Mouse (Mus musculus) ES-E14 (cell line): ENCODE results near the gene Abcc2. TPM values are rescaled to one million over a fixed set of nuclear protein-coding genes. Genes with fewer than 3 reads are reported as not detected.
A peak's percentile ranks its signal among the peaks of the same experiment; 100 is the strongest.

Experiments used
- DNase-seq: peaks from one replicate; pipeline ENCODE4 v3.0.0-alpha.2; 2013; ENCODE audit warnings: low read depth, low spot score
- H3K27ac ChIP-seq: 2 replicates; pipeline ENCODE4 v1.5.1; 2012; ENCODE audit warnings: low read depth, mild to moderate bottlenecking, low read length, moderate library complexity, mixed read lengths; ENCODE audit not compliant: poor library complexity, insufficient read depth, severe bottlenecking
- H3K36me3 ChIP-seq: 2 replicates; pipeline ENCODE4 v1.6.1; 2012; ENCODE audit warnings: mild to moderate bottlenecking, low read length, moderate library complexity, mixed read lengths; ENCODE audit not compliant: control insufficient read depth, poor library complexity, insufficient read depth, severe bottlenecking
- H3K4me1 ChIP-seq, 2 experiments: fragments of 150-350 bp in 1 of 2; sonication (generic) in 1 of 2; 2 replicates each; pipeline ENCODE4 v1.6.1; 2012; ENCODE audit warnings: low read length in 2 of 2, mild to moderate bottlenecking in 1 of 2, mixed read lengths in 1 of 2; ENCODE audit not compliant: control insufficient read depth in 2 of 2, insufficient read depth in 2 of 2, poor library complexity in 1 of 2
- H3K4me3 ChIP-seq, 2 experiments: fragments of 150-350 bp in 1 of 2; sonication (generic) in 1 of 2; 2 replicates each; pipeline ENCODE4 v1.5.1; 2012; ENCODE audit warnings: low read length in 2 of 2, low read depth in 1 of 2, mild to moderate bottlenecking in 1 of 2, mixed read lengths in 1 of 2; ENCODE audit not compliant: insufficient read depth in 1 of 2, poor library complexity in 1 of 2, severe bottlenecking in 1 of 2
- H3K9ac ChIP-seq: 2 replicates; pipeline ENCODE4 v1.6.1; 2012; ENCODE audit warnings: low read depth, mild to moderate bottlenecking, low read length, mixed read lengths; ENCODE audit not compliant: poor library complexity, insufficient read depth, severe bottlenecking
- H3K9me3 ChIP-seq: fragments of 150-350 bp; sonication (generic); 2 replicates; pipeline ENCODE4 v1.6.1; 2012; ENCODE audit warnings: low read depth, mild to moderate bottlenecking, low read length; ENCODE audit not compliant: control insufficient read depth, insufficient read depth
- CHD2 ChIP-seq: IDR thresholded peaks from 2 replicates; pipeline ENCODE4 v1.6.1; 2014; ENCODE audit warnings: mild to moderate bottlenecking, low read depth, low read length, inconsistent platforms
- HCFC1 ChIP-seq: IDR thresholded peaks from 2 replicates; pipeline ENCODE4 v1.6.1; 2012; ENCODE audit warnings: low read length, inconsistent platforms, borderline replicate concordance; ENCODE audit not compliant: insufficient read depth
- MAFK ChIP-seq: IDR thresholded peaks from 2 replicates; pipeline ENCODE4 v1.6.1; 2014; ENCODE audit warnings: mild to moderate bottlenecking, low read depth, low read length, inconsistent platforms; ENCODE audit not compliant: insufficient read depth
- ZC3H11A ChIP-seq: IDR thresholded peaks from 2 replicates; pipeline ENCODE4 v1.6.1; 2012; ENCODE audit warnings: low read depth, mild to moderate bottlenecking, inconsistent platforms, low read length, borderline replicate concordance
- ZNF384 ChIP-seq: IDR thresholded peaks from 2 replicates; pipeline ENCODE4 v1.6.1; 2012; ENCODE audit warnings: low read depth, low read length, inconsistent platforms
- in situ Hi-C, 2 experiments: fragments of 600-800 bp; cut with MboI; formaldehyde crosslinking; loops; one replicate each; pipeline ENCODE4 v1.15.1; 2025; ENCODE audit warnings: low sequenced_read_pairs in 2 of 2, inconsistent platforms in 1 of 2; ENCODE audit not compliant: unreplicated experiment in 2 of 2
- total RNA-seq: library from RNA; depleted of rRNA; stranded (reverse); fragments of 300-350 nt; gene quantifications from 2 replicates; pipeline ENCODE4 v1.2.3, GENCODE M21; 2012

Abcc2 gene
- total RNA-seq, 1 experiment, result 1.6 TPM

DNA sequence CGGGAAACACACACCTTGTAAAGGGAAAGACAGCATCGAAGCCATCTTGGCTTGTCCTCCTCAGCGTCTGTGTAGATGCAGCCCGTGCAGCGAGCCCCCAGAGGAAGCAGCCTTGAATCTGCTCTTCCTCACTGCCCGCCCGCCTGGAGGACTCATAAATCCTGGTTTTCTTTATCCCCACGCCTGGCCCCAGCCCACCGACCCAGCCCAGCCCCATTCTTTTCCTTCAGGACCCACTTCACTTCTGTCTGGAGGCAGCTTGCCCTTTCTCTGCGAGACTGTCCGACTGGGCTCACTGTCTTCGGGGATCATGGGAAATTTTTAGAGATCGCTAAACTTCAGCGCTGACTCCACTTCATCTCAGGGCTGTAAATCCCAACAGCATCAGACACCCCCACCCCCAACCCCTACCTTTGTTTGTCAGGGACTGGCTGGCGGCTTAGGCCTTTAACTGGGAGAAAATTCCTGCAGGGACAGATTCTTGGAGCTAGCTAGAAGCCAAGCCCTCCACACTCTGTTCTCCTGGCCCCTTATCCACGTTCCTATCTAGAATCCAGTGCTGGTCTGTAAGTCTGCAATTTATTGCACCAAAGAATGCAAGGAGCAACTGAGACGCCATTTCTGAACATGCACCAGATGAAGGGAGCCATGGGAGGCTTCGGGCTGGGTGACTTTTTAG, 101.0 kb downstream of the Abcc2 start:
- peak overlapping the region; percentile 30; the same call in 1 of the 2 replicates for H3K27ac ChIP-seq
- H3K4me1 ChIP-seq, result peaks cover 9 to 31% of the 10 kb centered on the region in 2 experiments; a peak in 3 of 4 replicates
- H3K9me3 ChIP-seq, result no peaks in the 10 kb centered on the region
- in situ Hi-C loops, result no loop called here
- H3K36me3 ChIP-seq, result no peaks in the 10 kb centered on the region
- peak overlapping the region; percentile 2 to 24; a peak in 1 of 4 replicates for H3K4me3 ChIP-seq
- DNase-seq, result no peak
- H3K9ac ChIP-seq, result peak overlapping the region; percentile 74
- TF ChIP-seq CHD2 (no peak), ZNF384 (no peak), HCFC1 (no peak), ZC3H11A (no peak), MAFK (no peak)

- H3K36me3 ChIP-seq, result no peaks in the 10 kb centered on the region
- no peaks in the 10 kb centered on the region for H3K9me3 ChIP-seq
- in situ Hi-C loops, result no loop called here
- H3K9ac ChIP-seq, result no peak overlapping the region
- peaks cover 9 to 36% of the 10 kb centered on the region in 2 experiments for H3K4me1 ChIP-seq
- TF ChIP-seq HCFC1, result no peak
- TF ChIP-seq MAFK, result no peak
- TF ChIP-seq CHD2, result no peak
- TF ChIP-seq ZNF384, result no peak
- TF ChIP-seq ZC3H11A, result no peak
- no peak overlapping the region for H3K27ac ChIP-seq
- no peak overlapping the region for H3K4me3 ChIP-seq
- DNase-seq, result no peak
Observed at GRCm38 (mm10) chr19:43884668-43885498, 102.9 kb downstream of the Abcc2 start.

DNA sequence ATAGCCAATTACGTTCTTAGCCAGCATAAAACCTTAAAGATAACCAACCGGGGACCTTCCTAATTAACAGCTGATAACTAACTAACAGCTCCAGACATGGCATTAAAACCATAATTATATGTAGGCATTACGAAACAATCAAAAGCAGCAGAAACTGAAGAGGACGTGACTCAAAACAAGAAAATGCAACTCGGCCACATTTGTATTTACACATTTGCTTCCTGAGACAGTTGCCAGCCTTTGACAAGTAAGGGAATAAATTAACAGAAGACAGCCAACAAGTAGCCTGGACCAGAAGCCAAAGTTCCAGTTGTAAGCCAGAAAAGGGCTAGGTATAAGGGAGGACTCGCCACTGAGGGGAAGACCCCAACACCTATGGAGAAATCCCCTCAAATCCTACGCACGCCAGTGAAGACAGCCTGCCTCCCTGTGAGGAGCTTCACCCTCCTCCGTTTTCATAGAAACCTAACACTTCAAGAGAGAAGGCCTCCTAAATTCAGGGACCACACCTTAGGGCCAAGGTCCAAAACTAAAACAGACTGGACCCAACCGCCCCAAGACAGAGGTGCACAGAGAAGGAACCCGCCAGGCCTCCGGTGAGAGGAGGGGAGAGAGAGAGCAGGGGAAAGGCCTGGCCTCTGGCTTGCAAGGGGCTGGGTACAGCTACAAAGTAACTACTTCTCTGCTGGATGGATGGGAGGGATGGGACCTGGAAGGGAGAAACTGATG, 104.5 kb downstream of the Abcc2 start:
- H3K9ac ChIP-seq, result 0 out of 2 replicates have a peak overlapping the region, but pooled peaks have one; percentile 14

DNA sequence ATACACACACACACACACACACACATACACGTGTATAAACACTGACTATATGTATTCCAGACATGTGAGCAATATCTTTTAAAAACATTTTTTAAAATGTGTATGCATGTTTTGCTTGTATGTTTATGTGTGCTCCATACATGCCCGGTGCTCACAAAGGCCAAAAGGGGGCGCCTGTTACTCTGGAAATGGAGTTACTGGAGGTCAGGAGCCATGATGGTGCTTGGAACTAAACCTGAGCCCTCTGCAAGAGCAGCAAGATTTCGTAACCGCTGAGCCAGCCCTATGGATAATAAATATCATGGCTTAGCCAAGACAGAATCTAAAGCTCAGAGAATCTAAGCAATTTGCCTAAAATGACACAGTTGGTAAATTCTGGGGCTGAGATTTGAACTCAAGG, 105.2 kb downstream of the Abcc2 start:
- Histone ChIP-seq H3K9me3 (no peaks in the 10 kb centered on the region), H3K9ac (no peak overlapping the region), H3K4me1 (peaks cover 11 to 30% of the 10 kb centered on the region in 2 experiments), H3K27ac (no peak overlapping the region), H3K4me3 (peak overlapping the region in 1 of 2 experiments; percentile 10; a peak in 1 of 4 replicates), H3K36me3 (no peaks in the 10 kb centered on the region)
- in situ Hi-C loops, result no loop called here
- no peak for DNase-seq
- TF ChIP-seq HCFC1, result no peak
- TF ChIP-seq ZNF384, result no peak
- TF ChIP-seq ZC3H11A, result no peak
- TF ChIP-seq MAFK, result no peak
- TF ChIP-seq CHD2, result no peak

More for the DNA sequence above, 104.5 kb downstream of the Abcc2 start:
- Histone ChIP-seq H3K4me3 (peak overlapping the region in 1 of 2 experiments; percentile 10; a peak in 1 of 4 replicates), H3K36me3 (no peaks in the 10 kb centered on the region), H3K9me3 (no peaks in the 10 kb centered on the region), H3K27ac (no peak overlapping the region), H3K4me1 (peaks cover 11 to 30% of the 10 kb centered on the region in 2 experiments)
- in situ Hi-C loops, result no loop called here
- no peak for DNase-seq
- no peak for TF ChIP-seq ZNF384
- TF ChIP-seq ZC3H11A, result no peak
- no peak for TF ChIP-seq CHD2
- TF ChIP-seq MAFK, result no peak
- TF ChIP-seq HCFC1, result no peak
